Mouse (Mus musculus) limb, embryonic 14.5 days (tissue): ENCODE measurements around the gene Wdr20rt. TPM values are rescaled to one million over a fixed set of nuclear protein-coding genes. Genes with fewer than 3 reads are reported as not detected.

ENCODE experiments used
- ATAC-seq: fragments of 200-750 bp; cut with Nextera tagmentation; 2 replicates; pipeline ENCODE4 v1.8.0; 2017; ENCODE audit warnings: low read depth, moderate number of reproducible peaks, moderate TSS enrichment; ENCODE audit not compliant: low FRiP score
- DNase-seq: peaks from one replicate; pipeline ENCODE4 v3.0.0-alpha.2; 2015; ENCODE audit warnings: low spot score
- H3K27ac ChIP-seq: fragments of 300-500 bp; sonication (generic); replicated peaks from 2 replicates; pipeline ENCODE4 v1.5.1; 2014; ENCODE audit warnings: low read depth, mild to moderate bottlenecking, low read length, moderate library complexity, mixed read lengths
- H3K27me3 ChIP-seq: fragments of 300-500 bp; sonication (generic); 2 replicates; pipeline ENCODE4 v1.6.1; 2014; ENCODE audit warnings: low read length, mixed read lengths; ENCODE audit not compliant: control insufficient read depth, insufficient read depth
- H3K36me3 ChIP-seq: fragments of 300-500 bp; sonication (generic); 2 replicates; pipeline ENCODE4 v1.6.1; 2014; ENCODE audit warnings: mild to moderate bottlenecking, low read length, moderate library complexity, mixed read lengths; ENCODE audit not compliant: control insufficient read depth, insufficient read depth
- H3K4me1 ChIP-seq: fragments of 300-500 bp; sonication (generic); 2 replicates; pipeline ENCODE4 v1.6.1; 2014; ENCODE audit warnings: antibody characterized with exemption, low read length, mixed read lengths; ENCODE audit not compliant: control insufficient read depth, insufficient read depth
- H3K4me2 ChIP-seq: fragments of 300-500 bp; sonication (generic); replicated peaks from 2 replicates; pipeline ENCODE4 v1.6.1; 2014; ENCODE audit warnings: low read depth, mild to moderate bottlenecking, low read length, moderate library complexity; ENCODE audit not compliant: severe bottlenecking
- H3K4me3 ChIP-seq: fragments of 300-500 bp; sonication (generic); replicated peaks from 2 replicates; pipeline ENCODE4 v1.5.1; 2014; ENCODE audit warnings: low read length
- H3K9ac ChIP-seq: fragments of 300-500 bp; sonication (generic); 2 replicates; pipeline ENCODE4 v1.6.1; 2014; ENCODE audit warnings: mild to moderate bottlenecking, low read depth, low read length, moderate library complexity; ENCODE audit not compliant: severe bottlenecking
- H3K9me3 ChIP-seq: fragments of 300-500 bp; sonication (generic); 2 replicates; pipeline ENCODE4 v1.6.1; 2016; ENCODE audit warnings: low read length; ENCODE audit not compliant: control insufficient read depth
- POLR2A ChIP-seq: fragments of 200-500 bp; IDR thresholded peaks from 2 replicates; pipeline ENCODE4 v1.8.0; 2012; ENCODE audit warnings: inconsistent platforms, mild to moderate bottlenecking, moderate library complexity, borderline replicate concordance; ENCODE audit not compliant: insufficient read depth, insufficient read length; ENCODE audit errors: extremely low read depth
- WGBS: fragments of 180-500 bp; shearing (Covaris S2); extraction: QIAGEN DNeasy Blood & Tissue Kit; methylation state at CpG from one replicate; pipeline ENCODE4 v1.1.7; 2014; 5-methylcytosine and 5-hydroxymethylcytosine counted together
- polyA plus RNA-seq, 2 experiments: library from polyadenylated mRNA; depleted of rRNA in 1 of 2; stranded (reverse) in 1 of 2; unstranded in 1 of 2; fragments of >200 nt; fragmentation: Nextera tagmentation in 1 of 2; extraction: Ambion mirVana in 1 of 2; gene quantifications; 2 replicates each; pipeline versions ENCODE4 v1.2.1 to v1.2.3; 2012 to 2014

The Wdr20rt gene
- polyA plus RNA-seq, 2 experiments = not detected

- no peak for DNase-seq
- no peak for TF ChIP-seq POLR2A
- Histone ChIP-seq H3K9me3 (no peaks in the 10 kb centered on the region), H3K9ac (no peak overlapping the region), H3K4me1 (no peaks in the 10 kb centered on the region), H3K4me2 (no peak overlapping the region), H3K36me3 (no peaks in the 10 kb centered on the region), H3K4me3 (no peak overlapping the region), H3K27me3 (no peaks in the 10 kb centered on the region), H3K27ac (no peak overlapping the region)
- ATAC-seq = no peak
- WGBS = 82% methylated on average over 5 of the region's 5 CpGs
These were observed 44.1 kb downstream of the Wdr20rt start for GRCm38 (mm10) chr12:65269406-65269805.

- 66% methylated on average over 4 of the region's 4 CpGs for WGBS
- Histone ChIP-seq H3K4me1 (no peaks in the 10 kb centered on the region), H3K36me3 (no peaks in the 10 kb centered on the region), H3K27ac (no peak overlapping the region), H3K9ac (no peak overlapping the region), H3K4me3 (no peak overlapping the region), H3K4me2 (no peak overlapping the region), H3K27me3 (no peaks in the 10 kb centered on the region), H3K9me3 (no peaks in the 10 kb centered on the region)
- ATAC-seq (no peak), DNase-seq (peak; percentile 36)
- TF ChIP-seq POLR2A = no peak
These were observed 48.5 kb downstream of the Wdr20rt start for GRCm38 (mm10) chr12:65273807-65274206.

Other genes starting within 250 kb of the Wdr20rt start
- gene Prpf39, start 189.2 kb upstream of the Wdr20rt start, polyA plus RNA-seq (2012; rRNA removed) = 44.2 and 51.9 TPM in 2 replicates
- 58.2 and 63.0 TPM in 2 replicates for gene Prpf39, start 189.2 kb upstream of the Wdr20rt start, polyA plus RNA-seq (2014; fragmentation: Nextera tagmentation; extraction: Ambion mirVana)
- 187 and 335 TPM in 2 replicates for gene Fkbp3, start 151.5 kb upstream of the Wdr20rt start, polyA plus RNA-seq (2012; rRNA removed)
- 379 and 385 TPM in 2 replicates for gene Fkbp3, start 151.5 kb upstream of the Wdr20rt start, polyA plus RNA-seq (2014; fragmentation: Nextera tagmentation; extraction: Ambion mirVana)
- gene Fancm, start 149.9 kb upstream of the Wdr20rt start, polyA plus RNA-seq (2012; rRNA removed) = 8.6 and 8.7 TPM in 2 replicates
- gene Fancm, start 149.9 kb upstream of the Wdr20rt start, polyA plus RNA-seq (2014; fragmentation: Nextera tagmentation; extraction: Ambion mirVana) = 8.4 and 10.3 TPM in 2 replicates
- gene Mis18bp1, start 52.9 kb upstream of the Wdr20rt start, polyA plus RNA-seq (2012; rRNA removed) = 18.1 and 25.1 TPM in 2 replicates
- gene Mis18bp1, start 52.9 kb upstream of the Wdr20rt start, polyA plus RNA-seq (2014; fragmentation: Nextera tagmentation; extraction: Ambion mirVana) = 45.1 and 45.9 TPM in 2 replicates